Mouse (Mus musculus) kidney, adult 2 months (tissue): ENCODE data around the gene Nomo1. TPM values are rescaled to one million over a fixed set of nuclear protein-coding genes. Genes with fewer than 3 reads are reported as not detected.

Experiments
- DNase-seq: peaks from one replicate; pipeline ENCODE4 v3.0.0; 2021
- H3K27ac ChIP-seq: fragments of 200-500 bp; 2 replicates; pipeline ENCODE4 v1.5.1; 2012; ENCODE audit warnings: low read depth, low read length, control low read depth, inconsistent platforms; ENCODE audit not compliant: insufficient read depth
- H3K27me3 ChIP-seq: fragments of 200-500 bp; replicated peaks from 2 replicates; pipeline ENCODE4 v1.6.1; 2012; ENCODE audit warnings: mild to moderate bottlenecking, moderate library complexity, low read length, inconsistent platforms; ENCODE audit not compliant: control insufficient read depth, insufficient read depth
- H3K36me3 ChIP-seq: fragments of 200-500 bp; 2 replicates; pipeline ENCODE4 v1.6.1; 2012; ENCODE audit warnings: mild to moderate bottlenecking, moderate library complexity, low read length, inconsistent platforms; ENCODE audit not compliant: control insufficient read depth, insufficient read depth
- H3K4me1 ChIP-seq: fragments of 200-500 bp; 2 replicates; pipeline ENCODE4 v1.6.1; 2011; ENCODE audit warnings: low read length; ENCODE audit not compliant: control insufficient read depth, insufficient read depth
- H3K4me3 ChIP-seq: fragments of 200-500 bp; 2 replicates; pipeline ENCODE4 v1.5.1; 2011; ENCODE audit warnings: mild to moderate bottlenecking, low read depth, low read length, control low read depth; ENCODE audit not compliant: insufficient read depth
- CTCF ChIP-seq: fragments of 200-500 bp; conservative IDR thresholded peaks from 2 replicates; pipeline ENCODE4 v1.5.1; 2011; ENCODE audit warnings: low read depth, mild to moderate bottlenecking, control low read depth, low read length, moderate library complexity, mixed read lengths; ENCODE audit not compliant: insufficient read depth, insufficient read length
- POLR2A ChIP-seq: fragments of 200-500 bp; IDR thresholded peaks from one replicate; pipeline ENCODE4 v1.6.1; 2011; ENCODE audit warnings: low read depth, low read length, control low read depth
- WGBS: fragments of 180-500 bp; shearing (Covaris S2); methylation state at CpG from one replicate; pipeline ENCODE4 v1.1.7; 2018; 5-methylcytosine and 5-hydroxymethylcytosine counted together
- polyA plus RNA-seq: library from polyadenylated mRNA; depleted of rRNA; stranded (reverse); fragments of >200 nt; gene quantifications from 2 replicates; pipeline ENCODE4 v1.2.3, GENCODE M21; 2012; rRNA removed

Gene Nomo1
- polyA plus RNA-seq, 1 experiment = 36.4 TPM

GRCm38 (mm10) chr7:46128196-46128595, 94.7 kb downstream of the Nomo1 start:
- H3K27ac ChIP-seq = no peak overlapping the region
- H3K27me3 ChIP-seq = no peaks in the 10 kb centered on the region
- TF ChIP-seq CTCF (no peak), POLR2A (no peak)
- no peak for DNase-seq
- no peak overlapping the region for H3K4me3 ChIP-seq
- H3K36me3 ChIP-seq = no peaks in the 10 kb centered on the region
- no peaks in the 10 kb centered on the region for H3K4me1 ChIP-seq
- 40% methylated on average over 7 of the region's 7 CpGs for WGBS

GRCm38 (mm10) chr7:46129463-46130179, 96.1 kb downstream of the Nomo1 start:
- H3K27ac ChIP-seq = no peak overlapping the region
- TF ChIP-seq CTCF (no peak), POLR2A (no peak)
- H3K36me3 ChIP-seq = no peaks in the 10 kb centered on the region
- H3K4me3 ChIP-seq = no peak overlapping the region
- H3K4me1 ChIP-seq = no peaks in the 10 kb centered on the region
- H3K27me3 ChIP-seq = no peaks in the 10 kb centered on the region
- 54% methylated on average over 7 of the region's 7 CpGs for WGBS
- no peak for DNase-seq

- no peak for TF ChIP-seq POLR2A
- no peak for TF ChIP-seq CTCF
- H3K27me3 ChIP-seq = no peaks in the 10 kb centered on the region
- H3K36me3 ChIP-seq = no peaks in the 10 kb centered on the region
- H3K4me3 ChIP-seq = no peak overlapping the region
- no peaks in the 10 kb centered on the region for H3K4me1 ChIP-seq
- no peak overlapping the region for H3K27ac ChIP-seq
- no peak for DNase-seq
- 54% methylated on average over 7 of the region's 7 CpGs for WGBS
These were observed 97.2 kb downstream of the Nomo1 start for GRCm38 (mm10) chr7:46130723-46131122.

GRCm38 (mm10) chr7:46131266-46131665, 97.8 kb downstream of the Nomo1 start:
- H3K4me3 ChIP-seq = no peak overlapping the region
- no peaks in the 10 kb centered on the region for H3K36me3 ChIP-seq
- TF ChIP-seq CTCF (no peak), POLR2A (no peak)
- H3K27ac ChIP-seq = no peak overlapping the region
- DNase-seq = no peak
- 19% methylated on average over 3 of the region's 3 CpGs for WGBS
- H3K27me3 ChIP-seq = no peaks in the 10 kb centered on the region
- no peaks in the 10 kb centered on the region for H3K4me1 ChIP-seq

GRCm38 (mm10) chr7:46131806-46132205, 98.3 kb downstream of the Nomo1 start:
- no peaks in the 10 kb centered on the region for H3K27me3 ChIP-seq
- 50% methylated on average over 8 of the region's 8 CpGs for WGBS
- TF ChIP-seq CTCF (no peak), POLR2A (no peak)
- H3K4me1 ChIP-seq = no peaks in the 10 kb centered on the region
- H3K36me3 ChIP-seq = no peaks in the 10 kb centered on the region
- no peak for DNase-seq
- H3K4me3 ChIP-seq = no peak overlapping the region
- no peak overlapping the region for H3K27ac ChIP-seq

GRCm38 (mm10) chr7:46132229-46132628, 98.7 kb downstream of the Nomo1 start:
- 87% methylated on average over 12 of the region's 12 CpGs for WGBS
- H3K36me3 ChIP-seq = no peaks in the 10 kb centered on the region
- no peak for DNase-seq
- no peak overlapping the region for H3K27ac ChIP-seq
- no peak overlapping the region for H3K4me3 ChIP-seq
- no peaks in the 10 kb centered on the region for H3K27me3 ChIP-seq
- no peaks in the 10 kb centered on the region for H3K4me1 ChIP-seq
- TF ChIP-seq POLR2A = no peak
- no peak for TF ChIP-seq CTCF

Other genes starting within 250 kb of the Nomo1 start
- gene Lmtk3, start 250.0 kb upstream of the Nomo1 start, polyA plus RNA-seq = 5.7 and 7.3 TPM in 2 replicates
- 4.2 and 6.1 TPM in 2 replicates for gene Sult2b1, start 249.0 kb upstream of the Nomo1 start, polyA plus RNA-seq
- 43.3 and 44.7 TPM in 2 replicates for gene Cyth2, start 219.1 kb upstream of the Nomo1 start, polyA plus RNA-seq
- gene Kcnj14, start 208.9 kb upstream of the Nomo1 start, polyA plus RNA-seq = 0.28 and 0.31 TPM in 2 replicates
- gene Grwd1, start 202.8 kb upstream of the Nomo1 start, polyA plus RNA-seq = 12.3 and 12.9 TPM in 2 replicates
- gene Kdelr1, start 160.9 kb upstream of the Nomo1 start, polyA plus RNA-seq = 331 and 358 TPM in 2 replicates
- 0.45 and 0.50 TPM in 2 replicates for gene Grin2d, start 155.3 kb upstream of the Nomo1 start, polyA plus RNA-seq
- 0.19 and 0.50 TPM in 2 replicates for gene Syngr4, start 137.0 kb upstream of the Nomo1 start, polyA plus RNA-seq
- 123 and 143 TPM in 2 replicates for gene Tmem143, start 136.8 kb upstream of the Nomo1 start, polyA plus RNA-seq
- 62.1 and 65.4 TPM in 2 replicates for gene Emp3, start 112.3 kb upstream of the Nomo1 start, polyA plus RNA-seq
- 8.6 and 8.9 TPM in 2 replicates for gene Ccdc114, start 109.6 kb upstream of the Nomo1 start, polyA plus RNA-seq
- gene Abcc6, start 3.4 kb upstream of the Nomo1 start, polyA plus RNA-seq = 13.2 and 21.1 TPM in 2 replicates
- 0.90 and 1.7 TPM in 2 replicates for gene Kcnj11, start 67.1 kb downstream of the Nomo1 start, polyA plus RNA-seq
- 0.30 and 0.64 TPM in 2 replicates for gene Abcc8, start 146.3 kb downstream of the Nomo1 start, polyA plus RNA-seq
- gene Ush1c, start 204.8 kb downstream of the Nomo1 start, polyA plus RNA-seq = 50.8 and 52.4 TPM in 2 replicates
- gene Otog, start 207.3 kb downstream of the Nomo1 start, polyA plus RNA-seq = 0.04 and 0.06 TPM in 2 replicates